Mouse (Mus musculus): Measurements from ENCODE around the gene Evl.
"Not testable (repeated sequence)": the region's sequence is repeated elsewhere in the genome, so short reads cannot be mapped to it uniquely, and the experiment has no call there.

Evl gene

DNA sequence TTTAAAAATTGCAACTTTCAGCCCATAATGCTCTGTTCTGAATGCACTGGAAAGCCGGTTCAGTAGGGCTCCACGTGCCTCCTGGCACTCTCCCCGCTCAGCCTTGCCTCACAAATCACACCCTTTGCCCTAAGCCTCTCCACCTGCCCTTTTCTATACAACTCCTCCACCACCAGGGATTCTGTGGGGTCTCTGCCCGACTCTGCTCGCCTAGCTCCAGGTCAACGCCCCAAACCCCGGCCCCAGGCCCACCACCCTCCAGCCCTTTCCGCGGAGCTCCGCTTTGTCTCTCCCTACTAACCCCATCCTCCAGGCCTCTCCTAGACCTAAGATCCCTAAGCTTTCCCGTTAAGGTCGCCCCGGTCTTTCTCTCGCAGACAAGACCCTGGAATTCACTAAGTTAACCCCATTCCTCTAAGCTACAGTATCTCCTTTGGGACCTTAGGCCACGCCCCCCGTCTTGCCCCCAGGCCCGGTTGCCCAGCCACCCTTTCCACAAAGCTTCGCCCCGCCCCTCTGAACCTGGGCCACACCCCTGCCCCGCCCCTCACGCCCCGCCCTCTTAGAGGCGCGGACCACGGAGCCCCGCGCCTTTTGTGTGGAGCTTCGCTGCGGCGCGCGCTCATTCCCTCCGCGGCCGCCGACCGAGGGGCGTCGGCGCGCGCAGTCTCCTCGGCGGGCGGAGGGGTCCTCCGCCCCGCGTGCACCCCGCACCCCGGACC is at the start of gene Evl:
Gene Evl, plus strand, starts transcription at position 601 of the 722 bp plus-strand sequence.
- DNase-seq (ENCODE audit: low read depth, low spot score): no peak

GRCm38 (mm10) chr12:108505846-108506245 is 48.7 kb upstream of the Evl start:
- no peak for DNase-seq (ENCODE audit: low read depth, low spot score)

DNA sequence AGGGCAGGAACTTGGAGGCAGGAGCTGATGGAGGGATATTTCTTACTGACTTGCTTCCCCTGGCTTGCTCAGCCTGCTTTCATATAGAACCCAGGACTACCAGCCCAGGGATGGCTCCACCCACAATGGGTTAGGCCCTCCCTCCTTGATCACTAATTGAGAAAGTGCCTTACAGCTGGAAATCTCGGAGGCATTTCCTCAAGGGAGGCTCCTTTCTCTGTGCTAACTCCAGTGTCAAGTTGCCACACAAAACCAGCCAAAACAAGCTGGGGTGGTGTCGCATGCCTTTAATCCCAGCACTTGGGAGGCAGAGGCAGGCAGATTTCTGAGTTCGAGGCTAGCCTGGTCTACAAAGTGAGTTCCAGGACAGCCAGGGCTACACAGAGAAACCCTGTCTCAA is 47.5 kb upstream of the Evl start:
- DNase-seq (ENCODE audit: low read depth, low spot score): not testable (repeated sequence)

- DNase-seq (ENCODE audit: low read depth, low spot score): no peak
Observed at GRCm38 (mm10) chr12:108510571-108510970, 43.9 kb upstream of the Evl start.

DNA sequence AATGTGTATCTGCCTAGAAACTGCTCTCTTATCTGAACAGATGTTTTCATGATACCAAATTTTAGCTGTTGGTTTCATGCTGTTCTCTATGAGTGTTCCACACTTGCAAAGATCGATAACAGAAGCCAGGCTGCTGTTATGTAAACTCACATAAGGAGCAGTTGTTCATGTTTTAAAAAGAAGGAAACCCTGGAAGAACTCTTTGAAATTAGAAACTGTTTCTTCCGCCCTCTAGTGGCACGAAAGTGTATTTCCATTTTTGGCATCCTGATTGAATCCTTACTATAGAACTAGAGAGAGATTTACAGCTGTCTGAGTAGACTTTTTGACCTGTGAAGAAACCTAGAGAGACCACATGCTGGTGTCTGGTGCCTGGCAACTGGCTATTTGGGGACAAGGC is 43.5 kb upstream of the Evl start:
- no peak for DNase-seq (ENCODE audit: low read depth, low spot score)

GRCm38 (mm10) chr12:108515464-108515863 is 39.1 kb upstream of the Evl start:
- no peak for DNase-seq (ENCODE audit: low read depth, low spot score)

DNA sequence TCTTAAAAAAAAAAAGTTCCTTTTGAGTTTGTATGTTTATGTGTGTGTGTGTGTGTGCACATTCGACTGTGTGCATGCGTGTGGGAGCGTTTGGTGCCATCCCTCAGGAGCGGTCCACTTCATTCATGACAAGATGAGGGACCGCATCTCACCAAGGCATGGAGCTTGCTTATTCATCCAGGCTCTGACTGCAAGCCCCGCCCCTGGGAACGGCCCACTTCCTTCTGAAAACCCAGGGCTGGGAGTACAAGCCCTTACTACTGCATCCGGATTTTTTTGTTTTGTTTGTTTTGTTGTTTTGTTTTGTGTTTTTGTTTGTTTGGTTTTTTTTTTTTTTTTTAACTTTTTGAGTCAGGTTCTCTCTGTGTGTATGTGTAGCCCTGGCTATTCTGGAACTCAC is 35.1 kb upstream of the Evl start:
- DNase-seq (ENCODE audit: low read depth, low spot score): no peak

DNA sequence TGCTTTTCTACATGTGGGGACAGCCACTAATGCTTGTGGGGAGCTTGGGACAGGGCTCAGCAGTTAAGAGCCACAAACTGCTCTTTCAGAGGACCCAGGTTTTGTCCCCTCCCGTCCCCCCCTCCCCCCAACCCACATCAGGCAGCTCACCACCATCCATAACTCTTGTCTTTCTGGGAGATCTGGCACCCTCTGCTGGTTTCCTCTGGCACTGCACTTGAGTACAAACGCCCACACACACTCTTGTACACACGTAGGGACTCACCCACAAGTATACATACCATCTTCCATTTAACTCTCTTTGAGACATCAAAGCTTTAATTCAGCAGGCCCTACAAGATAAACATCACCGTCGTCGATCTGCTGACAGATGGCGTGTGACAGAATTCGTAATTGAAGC is 25.3 kb upstream of the Evl start:
- DNase-seq (ENCODE audit: low read depth, low spot score): no peak

GRCm38 (mm10) chr12:108534484-108534883 is 20.0 kb upstream of the Evl start:
- DNase-seq (ENCODE audit: low read depth, low spot score): no peak

GRCm38 (mm10) chr12:108536461-108536860 is 18.1 kb upstream of the Evl start:
- peak; percentile 13 for DNase-seq (ENCODE audit: low read depth, low spot score)

DNA sequence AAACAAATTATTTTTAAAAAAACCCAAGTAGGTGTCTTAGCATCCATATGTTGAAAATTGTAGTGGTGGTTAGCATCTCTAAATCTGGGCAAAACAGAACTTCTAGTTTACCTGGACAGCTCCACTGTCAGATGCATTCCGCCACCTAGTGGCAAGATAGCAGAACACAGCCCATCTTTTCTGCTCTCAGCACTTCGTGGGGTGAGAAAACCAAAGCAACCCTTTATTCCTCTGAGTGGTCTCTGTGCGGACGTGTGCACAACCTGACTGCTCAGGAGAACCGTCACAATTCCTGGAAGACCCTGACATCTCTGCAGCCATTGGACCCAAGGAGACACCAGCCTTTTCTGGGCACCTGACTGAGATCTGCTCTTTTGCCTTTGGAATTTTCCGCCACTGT is 13.4 kb upstream of the Evl start:
- peak; percentile 12 for DNase-seq (ENCODE audit: low read depth, low spot score)

GRCm38 (mm10) chr12:108546508-108547153 is 7.9 kb upstream of the Evl start:
- DNase-seq (ENCODE audit: low read depth, low spot score): no peak

DNA sequence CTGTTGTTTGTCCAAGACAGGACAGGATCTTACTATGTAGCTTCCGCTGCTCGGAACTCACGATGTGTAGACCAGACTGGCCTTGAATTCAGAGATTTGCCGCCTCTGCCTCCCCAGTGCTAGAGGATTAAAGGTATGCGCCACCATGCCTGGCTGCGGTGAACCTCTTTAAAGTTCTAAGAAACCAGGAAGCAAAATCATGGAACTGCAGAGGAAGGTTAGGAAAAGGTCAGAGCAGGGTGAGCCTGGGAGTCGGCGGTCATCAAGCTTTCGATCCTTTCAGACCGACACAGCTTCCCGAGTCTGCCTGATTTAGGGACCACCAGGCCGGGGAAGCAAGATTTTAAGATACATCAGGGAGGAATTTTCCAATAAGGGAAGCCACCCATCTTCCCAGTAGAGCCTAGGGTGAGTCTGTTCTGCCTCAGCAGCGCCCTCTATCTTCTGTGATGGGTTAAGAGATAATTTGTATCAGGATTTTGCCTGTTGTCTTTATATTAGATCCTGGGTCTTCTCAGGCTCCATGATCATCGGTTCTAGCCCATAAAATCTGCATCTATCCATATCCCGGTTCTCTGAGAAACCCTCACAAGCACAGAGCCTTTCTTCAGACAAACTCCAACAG is 7.2 kb upstream of the Evl start:
- no peak for DNase-seq (ENCODE audit: low read depth, low spot score)

DNA sequence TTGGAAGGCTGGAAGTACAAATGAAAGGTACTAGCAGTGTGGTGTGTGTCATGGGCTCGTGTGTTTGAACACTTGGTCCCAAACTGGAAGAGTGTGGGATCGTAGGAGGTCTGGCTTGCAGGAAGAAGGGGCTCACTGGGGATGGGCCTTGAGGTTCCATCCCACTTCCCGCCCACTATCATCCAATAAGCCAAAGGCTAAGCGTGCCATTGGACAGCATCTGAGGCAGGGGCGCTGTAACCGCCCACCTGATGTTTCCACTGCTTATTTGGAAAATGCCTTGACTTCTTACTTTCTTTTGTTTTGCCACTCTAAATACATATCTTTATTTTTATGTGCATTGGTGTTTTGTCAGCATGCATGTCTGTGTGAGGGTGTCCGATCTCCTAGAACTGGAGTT is 2.8 kb upstream of the Evl start:
- DNase-seq (ENCODE audit: low read depth, low spot score): no peak

DNA sequence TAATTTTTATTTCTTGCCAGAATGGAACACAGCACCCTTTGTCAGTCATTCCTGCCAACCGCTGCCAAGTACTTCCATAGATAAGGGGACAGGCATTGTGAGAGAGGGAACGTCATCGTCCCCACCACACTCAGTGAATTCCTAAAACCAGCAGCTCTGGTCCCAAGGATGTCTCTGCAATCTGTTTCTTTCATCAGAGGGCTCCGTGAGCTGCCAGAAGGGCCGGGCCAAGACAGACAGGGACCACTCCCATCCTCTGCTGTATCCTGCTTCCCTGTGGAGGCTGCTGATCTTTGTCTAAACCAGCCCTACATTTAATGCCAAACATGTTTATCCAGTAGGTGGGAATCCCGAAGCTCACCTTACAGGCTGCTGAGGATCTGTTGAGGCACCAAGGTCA is 1.4 kb upstream of the Evl start:
- no peak for DNase-seq (ENCODE audit: low read depth, low spot score)

- DNase-seq (ENCODE audit: low read depth, low spot score): no peak
Observed at GRCm38 (mm10) chr12:108554861-108555556, 489 bp downstream of the Evl start.

DNA sequence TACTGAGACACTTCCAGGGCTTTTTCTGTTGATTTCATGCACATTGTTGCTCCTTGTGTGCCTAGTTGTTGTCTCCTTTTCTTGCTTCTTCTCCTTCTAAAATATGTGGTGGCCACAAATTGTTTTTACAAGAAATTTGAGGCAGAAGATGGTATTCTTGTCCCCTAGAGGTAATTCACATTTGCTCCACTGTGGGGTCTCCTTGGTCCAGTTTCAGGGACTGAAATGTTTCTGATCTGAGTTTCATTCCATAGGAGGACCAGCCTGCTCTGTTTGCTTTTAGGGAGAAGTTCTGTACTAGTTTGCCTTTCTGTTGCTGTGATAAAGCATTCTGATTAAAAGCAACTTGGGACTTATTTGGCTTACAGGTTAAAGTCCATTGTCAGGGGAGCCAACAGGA is 3.7 kb downstream of the Evl start:
- no peak for DNase-seq (ENCODE audit: low read depth, low spot score)

- no peak for DNase-seq (ENCODE audit: low read depth, low spot score)
Observed at GRCm38 (mm10) chr12:108563238-108563637, 8.7 kb downstream of the Evl start.

DNA sequence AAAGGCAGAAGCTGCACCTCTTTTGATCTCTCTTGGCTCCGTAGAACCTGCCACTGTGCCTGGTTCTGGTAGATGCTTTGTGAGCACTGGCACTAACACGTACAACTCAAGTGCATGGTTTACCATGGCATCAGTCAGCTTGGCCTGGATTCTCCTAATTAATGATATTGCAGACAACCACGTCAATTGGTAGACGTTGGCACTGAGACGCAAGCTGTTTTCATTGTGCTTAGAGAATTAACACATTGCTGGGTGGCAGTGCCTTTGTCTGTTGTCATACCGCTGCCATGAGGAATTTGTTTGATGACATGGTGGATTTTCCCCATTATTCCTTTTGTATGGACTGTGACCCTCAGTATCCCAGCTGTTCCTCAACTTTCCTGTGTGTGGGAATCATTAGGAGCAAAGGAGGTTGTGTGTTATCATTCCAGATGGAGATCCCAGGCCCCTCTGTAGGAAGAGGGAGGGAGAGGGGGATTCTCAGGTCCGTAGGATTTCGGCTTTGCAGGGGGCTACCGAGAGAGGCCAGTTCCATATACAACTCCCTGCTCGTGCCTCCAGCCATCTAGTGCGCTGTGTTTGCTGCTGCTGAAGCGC is 10.5 kb downstream of the Evl start:
- no peak for DNase-seq (ENCODE audit: low read depth, low spot score)

DNA sequence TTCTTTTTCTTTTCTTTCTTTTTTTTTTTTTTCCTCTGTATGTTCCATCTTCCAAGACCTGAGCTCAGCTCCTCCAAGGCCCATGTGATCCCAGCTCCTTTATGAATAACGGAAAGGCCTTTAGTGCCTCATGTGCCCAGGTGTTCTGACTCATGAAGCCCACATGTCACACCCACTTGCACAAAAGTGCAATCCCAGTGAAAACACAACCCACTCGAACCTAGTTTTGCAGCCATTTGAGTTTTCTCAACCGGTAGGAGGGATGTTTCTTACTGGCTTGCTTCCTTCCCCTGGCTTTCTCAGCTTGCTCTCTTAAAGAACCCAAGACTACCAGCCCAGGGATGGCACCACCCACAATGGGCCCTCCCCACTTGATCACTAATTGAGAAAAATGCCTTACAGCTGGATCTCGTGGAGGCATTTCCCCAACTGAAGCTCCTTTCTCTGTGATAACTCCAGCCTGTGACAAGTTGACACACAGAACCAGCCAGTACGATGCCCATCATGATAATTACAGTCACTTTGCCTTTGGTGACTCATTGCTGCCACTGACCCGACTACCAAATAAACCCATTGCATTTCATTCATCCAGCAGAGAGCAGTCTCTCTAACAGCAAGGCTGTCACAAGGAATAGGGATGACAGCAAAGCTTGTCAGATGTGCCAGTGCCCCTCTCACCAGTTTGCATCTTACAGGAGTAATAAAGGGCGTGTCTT is 24.8 kb downstream of the Evl start:
- no peak for DNase-seq (ENCODE audit: low read depth, low spot score)

GRCm38 (mm10) chr12:108583775-108584174 is 29.3 kb downstream of the Evl start:
- no peak for DNase-seq (ENCODE audit: low read depth, low spot score)
